Mouse (Mus musculus) frontal cortex, adult (tissue): ENCODE results near the gene Gm6268.

Source experiments
- ATAC-seq: cut with Nextera tagmentation; 2 replicates; pipeline ENCODE4 v1.9.2; 2017; ENCODE audit warnings: mild to moderate bottlenecking, moderate library complexity, mixed read lengths; ENCODE audit not compliant: low TSS enrichment

Gene Gm6268

GRCm38 (mm10) chrX:36400980-36401379 lies at the start of gene Gm6268:
Gene Gm6268, plus strand, starts transcription at chrX:36401280.
- ATAC-seq = no peak

DNA sequence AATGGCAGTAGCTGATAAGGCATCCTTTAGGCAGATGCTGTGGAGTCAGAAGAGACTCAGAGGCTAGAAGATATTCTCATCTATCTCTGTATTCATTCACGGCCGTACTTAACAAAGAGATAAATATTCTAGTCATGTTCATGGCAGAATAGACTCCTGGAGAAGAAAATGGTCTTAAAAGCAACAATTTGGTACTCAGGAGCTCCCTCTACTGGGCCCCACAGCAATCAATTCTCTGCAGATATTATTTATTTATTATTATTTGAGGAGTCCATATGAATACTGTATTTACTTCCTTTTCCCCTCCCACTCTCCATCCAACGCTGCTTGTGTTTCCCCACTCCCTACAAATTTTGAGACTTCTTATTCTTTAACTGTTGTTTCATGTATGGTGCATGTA lies 48.6 kb upstream of the Gm6268 start:
- no peak for ATAC-seq

- no peak for ATAC-seq
These were observed 15.7 kb upstream of the Gm6268 start for GRCm38 (mm10) chrX:36385340-36385739.

GRCm38 (mm10) chrX:36389971-36390370 lies 11.1 kb upstream of the Gm6268 start:
- peak; percentile 87 for ATAC-seq

- ATAC-seq = no peak
These were observed 10.6 kb upstream of the Gm6268 start for GRCm38 (mm10) chrX:36390503-36390902.

DNA sequence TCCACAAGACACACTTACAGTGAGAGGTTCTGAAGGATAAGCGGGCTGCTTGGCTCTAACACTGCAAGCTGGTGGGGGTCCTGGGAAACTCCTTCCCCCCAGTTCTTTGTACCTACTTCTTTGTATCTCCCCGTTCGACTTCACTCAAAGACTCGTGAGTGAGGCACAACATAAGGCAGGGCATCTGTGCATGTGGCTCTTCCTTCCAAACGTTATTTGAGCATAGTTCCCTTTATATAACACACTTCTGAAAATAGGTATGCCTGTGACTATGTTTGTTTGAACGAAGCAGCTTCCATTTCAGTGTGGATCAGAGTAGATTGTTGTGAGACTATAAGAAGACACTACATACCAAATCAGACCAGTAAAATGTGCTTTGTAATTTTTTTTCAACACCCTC lies 8.4 kb upstream of the Gm6268 start:
- peak; percentile 77 for ATAC-seq

DNA sequence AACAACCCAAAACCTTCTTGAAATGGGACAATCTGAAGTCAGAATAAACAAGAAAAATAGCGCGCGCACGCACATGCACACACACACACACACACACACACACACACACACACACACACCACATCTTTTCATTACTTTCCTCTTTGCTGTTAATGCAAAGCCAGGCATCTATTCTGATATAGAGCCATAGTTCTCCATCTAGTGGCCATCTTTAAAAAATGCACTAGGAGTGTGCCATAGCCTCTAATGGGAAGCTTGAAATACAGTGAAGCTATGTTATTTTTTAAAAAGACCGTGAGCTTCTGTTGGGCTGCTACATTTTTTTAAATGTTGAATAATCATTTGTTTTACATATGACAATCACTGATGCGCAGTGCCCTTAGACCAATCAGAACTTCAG lies 7.8 kb upstream of the Gm6268 start:
- peak; percentile 76 for ATAC-seq

DNA sequence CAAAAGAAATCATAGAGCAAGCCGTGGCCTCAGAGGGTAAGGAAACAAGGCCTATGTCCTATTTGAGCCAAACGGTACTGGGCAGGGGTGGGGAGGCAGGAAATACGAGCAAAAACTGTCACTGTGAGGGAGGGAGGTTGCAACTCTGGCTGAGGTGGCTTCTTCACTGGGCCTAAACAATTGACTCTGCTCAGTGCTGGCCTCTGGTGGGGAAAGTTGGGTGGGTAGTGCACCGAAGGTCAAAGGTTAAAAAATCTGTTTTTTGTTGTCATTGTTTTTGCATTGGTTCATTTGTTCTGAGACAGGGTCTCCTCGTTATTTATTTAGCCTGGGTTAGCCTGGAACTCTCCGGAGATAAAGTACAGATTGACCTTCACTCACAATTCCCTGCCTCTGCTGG lies 1.2 kb downstream of the Gm6268 start:
- ATAC-seq = no peak

DNA sequence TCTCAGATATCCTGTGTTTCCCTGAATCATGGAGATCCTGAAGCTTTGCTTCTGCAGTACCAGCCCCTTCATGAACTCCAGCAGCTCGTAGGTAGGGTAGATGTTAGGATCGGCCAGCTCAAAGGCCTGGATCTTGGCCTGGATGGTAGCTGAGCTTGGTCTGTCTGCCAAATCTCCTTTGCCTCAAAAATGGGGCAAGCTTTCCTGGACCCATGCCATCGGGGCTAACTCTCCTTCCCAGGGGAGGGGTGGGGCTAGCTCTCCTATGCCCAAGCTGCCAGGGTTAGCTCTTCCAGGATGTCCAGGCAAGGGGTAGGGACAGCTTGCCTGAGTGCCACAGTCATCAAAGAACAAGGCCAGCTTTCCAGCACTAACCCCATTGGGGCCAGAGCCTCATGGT lies 18.1 kb downstream of the Gm6268 start:
- no peak for ATAC-seq

DNA sequence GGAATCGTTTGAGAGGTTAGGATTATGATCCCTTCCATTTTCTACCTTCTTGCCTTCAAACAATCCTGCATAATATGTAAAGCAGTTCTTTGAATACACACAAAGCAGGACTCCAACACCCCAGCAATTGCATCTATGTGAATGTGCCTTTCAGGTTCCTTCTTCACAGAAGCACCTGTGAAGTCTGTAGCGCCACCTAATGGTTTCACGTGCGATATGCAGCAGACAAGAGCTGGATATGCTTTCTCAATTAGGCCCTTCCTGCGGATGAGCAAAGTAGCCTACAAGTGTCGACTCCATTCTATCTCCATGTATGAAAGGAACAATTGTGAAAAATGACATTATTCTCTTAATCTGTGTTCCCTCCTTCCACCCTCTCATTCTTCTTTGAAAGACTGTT lies 33.9 kb downstream of the Gm6268 start:
- ATAC-seq = no peak

DNA sequence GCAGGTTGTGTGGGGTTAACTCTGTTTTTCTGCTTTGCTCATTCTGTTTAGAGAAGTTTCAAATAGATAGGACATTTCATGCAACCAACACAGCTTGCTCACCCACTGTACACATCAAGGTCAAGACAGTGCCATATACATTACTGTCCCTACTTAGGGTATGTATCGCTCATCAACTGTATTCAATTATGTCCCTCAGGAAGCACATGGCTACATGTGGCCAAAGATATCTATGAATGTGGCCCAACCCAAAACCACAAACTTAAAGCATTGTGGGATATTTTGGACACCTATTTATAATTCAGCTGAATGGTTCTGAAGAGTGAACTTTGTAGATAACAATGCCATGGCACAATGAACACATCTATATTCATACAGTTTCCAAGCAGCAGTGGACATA lies 36.9 kb downstream of the Gm6268 start:
- no peak for ATAC-seq
